In the genomic region with DNA sequence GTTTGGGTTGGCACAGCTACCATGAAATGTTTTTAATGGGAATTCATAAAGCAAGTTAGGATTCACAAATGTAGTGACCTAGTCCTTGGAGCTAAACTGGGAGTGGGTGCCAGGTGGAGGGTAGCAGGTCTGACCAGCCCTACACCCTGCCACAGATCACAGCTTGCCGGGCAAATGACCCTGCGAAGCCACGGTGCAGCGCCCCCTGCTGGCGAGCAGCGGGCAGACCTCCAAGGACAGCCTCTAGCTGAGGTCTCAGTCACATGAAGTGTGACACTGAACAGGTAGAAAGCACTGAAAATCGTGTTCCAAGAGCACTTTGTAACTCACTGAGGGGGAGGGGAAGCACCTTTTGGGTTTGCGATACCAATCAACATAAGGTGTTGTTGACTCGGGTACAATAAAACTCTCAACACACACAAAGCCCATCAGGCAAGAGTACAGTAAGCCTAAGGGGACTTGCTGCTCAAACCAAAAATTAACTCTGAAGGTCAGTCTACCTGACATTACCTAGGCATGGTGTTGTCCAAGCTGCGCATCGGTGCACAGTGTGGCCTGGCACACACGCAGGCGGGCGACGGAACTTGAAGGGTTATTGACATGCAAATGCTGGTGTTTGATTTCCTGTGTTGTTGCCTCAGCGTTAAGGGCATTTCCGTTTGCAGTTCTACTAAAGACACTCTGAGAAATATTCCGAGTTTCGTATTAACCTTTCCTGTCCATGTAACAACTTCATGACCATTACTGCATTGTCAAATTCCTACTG, we compare ENCODE assay signal across 9 mouse cellular contexts.
DNase-seq lines count a peak whose midpoint lies in the region; ATAC-seq and TF ChIP-seq lines count a peak whose summit lies in the region.
"Had no signal": no experiment of that assay in that cellular context is flagged by ENCODE, and none has a peak within 500 bp of the region (broad histone marks: within the 10 kb centered on the region; RNA-seq: fewer than 3 reads in every experiment).

No protein-coding gene starts in this region.

- H3K4me1 ChIP-seq in hindbrain, postnatal 0 days (ENCODE audit: insufficient read depth, low read length): no peaks in the 10 kb centered on the region
- no peaks in the 10 kb centered on the region for H3K4me1 ChIP-seq in hindbrain, embryonic 16.5 days (ENCODE audit: control insufficient read depth, insufficient read depth, low read depth, low read length)
- no peaks in the 10 kb centered on the region for H3K4me1 ChIP-seq in embryonic fibroblast, embryonic 13.5 days (ENCODE audit: control insufficient read depth, insufficient read depth, low read length)
- H3K4me1 ChIP-seq: limb, embryonic 13.5 days had no signal

- peak; percentile 74 for TF ChIP-seq CTCF in hindbrain, postnatal 0 days (IDR thresholded peaks at IDR 0.05; ENCODE audit: low read depth)
- TF ChIP-seq CTCF in embryonic fibroblast, embryonic 13.5 days (IDR thresholded peaks at IDR 0.05; ENCODE audit: borderline replicate concordance, insufficient read depth, low read length): peak; percentile 35; the same call in 1 of the 2 replicates

- TF ChIP-seq POLR2A in embryonic fibroblast, embryonic 13.5 days (IDR thresholded peaks at IDR 0.05; ENCODE audit: low read depth, low read length): no peak

- 71% methylated on average over 19 of the region's 19 CpGs for WGBS in hindbrain, postnatal 0 days
- WGBS in hindbrain, embryonic 16.5 days: 69% methylated on average over 19 of the region's 19 CpGs

- no peaks in the 10 kb centered on the region for H3K36me3 ChIP-seq in hindbrain, postnatal 0 days (ENCODE audit: insufficient read depth, low read length)
- no peaks in the 10 kb centered on the region for H3K36me3 ChIP-seq in hindbrain, embryonic 16.5 days (ENCODE audit: control insufficient read depth, insufficient read depth, low read length)
- H3K36me3 ChIP-seq: limb, embryonic 13.5 days had no signal

- no peak for DNase-seq in hindbrain, postnatal 0 days (ENCODE audit: low spot score)
- DNase-seq in B cell, adult 2 months: peak; percentile 48
- DNase-seq in NIH3T3 (ENCODE audit: low read depth): peak; percentile 7
- peak; percentile 63 for DNase-seq in lung, postnatal 10 days
- no peak for DNase-seq in layer of hippocampus, adult 9-11 months

- H3K4me2 ChIP-seq in hindbrain, postnatal 0 days (ENCODE audit: low read depth, low read length): no peak overlapping the region
- no peak overlapping the region for H3K4me2 ChIP-seq in hindbrain, embryonic 16.5 days (ENCODE audit: low read length)
- H3K4me2 ChIP-seq: limb, embryonic 13.5 days had no signal

- no peak overlapping the region for H3K4me3 ChIP-seq in hindbrain, postnatal 0 days (ENCODE audit: low read length)
- H3K4me3 ChIP-seq in hindbrain, embryonic 16.5 days (ENCODE audit: low read length): no peak overlapping the region
- H3K4me3 ChIP-seq in embryonic fibroblast, embryonic 13.5 days (ENCODE audit: insufficient read depth, low read length): no peak overlapping the region
- H3K4me3 ChIP-seq: limb, embryonic 13.5 days had no signal

- no peak overlapping the region for H3K9ac ChIP-seq in hindbrain, postnatal 0 days (replicated peaks; ENCODE audit: low read length)
- H3K9ac ChIP-seq in hindbrain, embryonic 16.5 days (ENCODE audit: low read depth, low read length): no peak overlapping the region
- H3K9ac ChIP-seq: limb, embryonic 13.5 days had no signal

- 0 out of 2 replicates have a peak, but pooled peaks have one; percentile 51 for ATAC-seq in hindbrain, postnatal 0 days
- no peak for ATAC-seq in hindbrain, embryonic 16.5 days
- ATAC-seq in erythroid progenitor cell, adult 5-6 weeks (replicated peaks; ENCODE audit: low FRiP score, poor library complexity, severe bottlenecking): no peak

- no peak overlapping the region for H3K27ac ChIP-seq in hindbrain, postnatal 0 days
- H3K27ac ChIP-seq in hindbrain, embryonic 16.5 days (ENCODE audit: low read depth, low read length): no peak overlapping the region
- no peak overlapping the region for H3K27ac ChIP-seq in embryonic fibroblast, embryonic 13.5 days (ENCODE audit: insufficient read depth, low read length)
- H3K27ac ChIP-seq: limb, embryonic 13.5 days had no signal

- no peaks in the 10 kb centered on the region for H3K27me3 ChIP-seq in hindbrain, postnatal 0 days (ENCODE audit: insufficient read depth, low read length)
- no peaks in the 10 kb centered on the region for H3K27me3 ChIP-seq in hindbrain, embryonic 16.5 days (replicated peaks; ENCODE audit: control insufficient read depth, insufficient read depth, low read length)
- H3K27me3 ChIP-seq: limb, embryonic 13.5 days had no signal

- H3K9me3 ChIP-seq in hindbrain, postnatal 0 days (ENCODE audit: low read length): no peaks in the 10 kb centered on the region
- H3K9me3 ChIP-seq in hindbrain, embryonic 16.5 days (ENCODE audit: control insufficient read depth, low read length): no peaks in the 10 kb centered on the region
- H3K9me3 ChIP-seq: limb, embryonic 13.5 days had no signal

Comparison
In these comparisons a context has a peak if more than half of its experiments do, and no peak if none do; other contexts are left out.
1. DNase-seq: peak in B cell, adult 2 months (2 of 2), NIH3T3 (single experiment) and lung, postnatal 10 days (single experiment); none in hindbrain, postnatal 0 days (single experiment) and layer of hippocampus, adult 9-11 months (single experiment).